Mouse (Mus musculus): ENCODE data around the gene Slc24a4.

DNA sequence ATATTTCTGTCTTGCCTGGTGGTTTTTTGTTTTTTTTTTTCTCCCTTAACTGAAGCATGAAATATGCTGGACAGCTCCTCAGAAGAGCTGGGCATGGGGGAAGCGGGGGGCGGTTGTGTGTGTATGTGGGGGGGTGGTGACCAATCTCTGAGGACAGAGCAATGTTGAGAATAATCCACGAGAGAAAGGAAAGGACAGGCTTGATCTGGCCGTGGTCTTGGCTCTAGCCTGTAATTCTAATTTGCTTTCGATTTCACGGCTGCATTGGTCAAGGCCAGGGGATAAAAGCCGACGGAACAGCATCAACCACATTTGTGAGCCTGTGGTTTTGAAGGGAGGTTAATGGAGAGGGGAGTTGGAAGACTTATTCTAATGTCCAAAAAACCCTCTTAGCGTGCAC lies 54.7 kb downstream of the Slc24a4 start:
- TF ChIP-seq POLR2A (IDR thresholded peaks at IDR 0.05; ENCODE audit: extremely low read depth, insufficient read depth, low read length) (no peak), CTCF (IDR thresholded peaks at IDR 0.05; ENCODE audit: low read depth, low read length) (no peak)
